Mouse (Mus musculus) kidney, postnatal 25 days (tissue): Measurements from ENCODE around the gene Rhox4f.
"Not testable (repeated sequence)": the region's sequence is repeated elsewhere in the genome, so short reads cannot be mapped to it uniquely, and the experiment has no call there.

Experiments used
- DNase-seq, 2 experiments: peaks; one replicate each; pipeline ENCODE4 v3.0.0; 2021; ENCODE audit warnings: mixed read lengths in 2 of 2

The Rhox4f gene

GRCm38 (mm10) chrX:37607604-37608003 is at the start of gene Rhox4f:
Gene Rhox4f (minus strand): TSS chrX:37607704.
- not testable (repeated sequence) for DNase-seq

GRCm38 (mm10) chrX:37651227-37651626 is 43.7 kb upstream of the Rhox4f start, which contains the start of gene Rhox4g:
Gene Rhox4g (minus strand): TSS chrX:37651327.
- DNase-seq: not testable (repeated sequence)

DNA sequence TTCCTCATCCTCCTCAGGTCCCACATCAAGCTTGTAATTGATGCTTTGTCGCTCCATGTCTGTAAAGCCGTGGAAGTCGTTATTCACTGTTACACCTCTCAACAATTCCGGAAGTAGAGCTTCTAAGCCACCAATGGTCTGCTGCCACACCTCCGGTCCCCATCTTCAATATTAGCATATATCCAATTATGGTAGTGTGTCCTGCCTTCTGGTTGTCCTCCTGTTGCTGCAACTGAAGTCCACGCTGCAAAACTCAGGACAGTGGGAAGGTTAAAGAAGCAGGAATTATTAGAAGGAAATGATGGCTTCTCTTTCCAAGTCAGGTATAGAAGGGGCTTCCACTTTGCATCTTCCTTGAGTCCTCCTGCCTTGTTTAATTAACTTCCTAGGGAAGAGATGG is 35.9 kb upstream of the Rhox4f start, which contains the start of gene Rhox2g:
Rhox2g (minus strand) TSS at position 101 of the 400 bp plus-strand sequence.
- not testable (repeated sequence) for DNase-seq

GRCm38 (mm10) chrX:37628512-37628911 is 21.0 kb upstream of the Rhox4f start, which contains the start of gene Rhox3g:
Gene Rhox3g (minus strand): TSS chrX:37628612.
- DNase-seq: not testable (repeated sequence)

GRCm38 (mm10) chrX:37580692-37581091 is 26.8 kb downstream of the Rhox4f start, which contains the start of gene Rhox3f:
Gene Rhox3f (plus strand): TSS chrX:37580992.
- DNase-seq: not testable (repeated sequence)

DNA sequence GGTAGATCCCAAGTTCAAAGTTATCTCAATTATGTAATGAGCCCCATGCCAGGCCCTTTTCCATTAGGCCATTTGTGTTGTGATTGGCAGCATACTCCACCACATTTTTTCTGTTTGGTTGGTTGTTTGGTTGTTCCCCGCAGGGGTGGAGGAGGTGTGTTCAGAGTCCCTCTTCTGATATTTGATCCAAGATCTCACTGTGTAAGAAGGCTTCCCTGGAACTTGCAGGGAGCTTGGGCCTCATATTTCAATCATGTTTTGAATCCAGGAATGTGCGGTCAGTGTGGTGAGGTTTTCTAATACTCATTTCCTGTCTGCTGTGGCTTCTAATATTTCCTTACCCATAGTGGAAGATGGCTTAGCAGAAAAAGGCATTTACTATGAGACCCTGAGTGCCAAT is 34.9 kb downstream of the Rhox4f start:
- not testable (repeated sequence) for DNase-seq

GRCm38 (mm10) chrX:37571105-37571504 is 36.4 kb downstream of the Rhox4f start, which contains the start of gene Rhox2f:
Gene Rhox2f (plus strand): TSS chrX:37571405.
- DNase-seq: not testable (repeated sequence)

- DNase-seq: not testable (repeated sequence)
Observed at GRCm38 (mm10) chrX:37557112-37557511, 50.4 kb downstream of the Rhox4f start, which contains the start of gene Rhox4e. Gene Rhox4e (plus strand): TSS chrX:37557412.
